Mouse (Mus musculus): Measurements from ENCODE around the gene Gm21425. TPM values are rescaled to one million over a fixed set of nuclear protein-coding genes. Genes with fewer than 3 reads are reported as not detected.
"Not testable (repeated sequence)": the region's sequence is repeated elsewhere in the genome, so short reads cannot be mapped to it uniquely, and the experiment has no call there.

The Gm21425 gene
- total RNA-seq (2014; fragmentation: Nextera tagmentation) (not detected in 2 replicates), total RNA-seq (2017) (not detected in 2 replicates)

GRCm38 (mm10) chrY:13161668-13162067, at the start of gene Gm21425:
TSS of gene Gm21425 (plus strand) at chrY:13161968.
- not testable (repeated sequence) for ATAC-seq (replicated peaks; ENCODE audit: poor library complexity, severe bottlenecking)

- ATAC-seq (replicated peaks; ENCODE audit: poor library complexity, severe bottlenecking) = not testable (repeated sequence)
Measured at GRCm38 (mm10) chrY:13133392-13133791, 28.4 kb upstream of the Gm21425 start, which contains the start of gene Gm21891. TSS of gene Gm21891 (minus strand) at chrY:13133492.

Other genes with a start within 250 kb of the Gm21425 start
- gene Gm20807, start 119.1 kb upstream of the Gm21425 start, total RNA-seq (2014; fragmentation: Nextera tagmentation) = not detected in 2 replicates
- not detected in 2 replicates for gene Gm20807, start 119.1 kb upstream of the Gm21425 start, total RNA-seq (2017)
- not detected in 2 replicates for gene Gm21891, start 28.5 kb upstream of the Gm21425 start, total RNA-seq (2014; fragmentation: Nextera tagmentation)
- gene Gm21891, start 28.5 kb upstream of the Gm21425 start, total RNA-seq (2017) = not detected in 2 replicates
- gene Gm21828, start 62.0 kb downstream of the Gm21425 start, total RNA-seq (2014; fragmentation: Nextera tagmentation) = not detected in 2 replicates
- gene Gm21828, start 62.0 kb downstream of the Gm21425 start, total RNA-seq (2017) = not detected in 2 replicates
- not detected in 2 replicates for gene Gm21440, start 90.4 kb downstream of the Gm21425 start, total RNA-seq (2014; fragmentation: Nextera tagmentation)
- gene Gm21440, start 90.4 kb downstream of the Gm21425 start, total RNA-seq (2017) = not detected in 2 replicates
- not detected in 2 replicates for gene Gm21454, start 90.5 kb downstream of the Gm21425 start, total RNA-seq (2014; fragmentation: Nextera tagmentation)
- gene Gm21454, start 90.5 kb downstream of the Gm21425 start, total RNA-seq (2017) = not detected in 2 replicates
- gene Gm21725, start 187.1 kb downstream of the Gm21425 start, total RNA-seq (2014; fragmentation: Nextera tagmentation) = not detected in 2 replicates
- gene Gm21725, start 187.1 kb downstream of the Gm21425 start, total RNA-seq (2017) = not detected in 2 replicates